8 mouse cellular contexts compared by ENCODE assay signal in genomic region chr5:143434421-143434820, GRCm38 (mm10). TPM values are rescaled to one million over a fixed set of nuclear protein-coding genes. Genes with fewer than 3 reads are reported as not detected.
A peak's percentile ranks its signal among the peaks of the same experiment; 100 is the strongest.
DNase-seq lines count a peak whose midpoint lies in the region; ATAC-seq and TF ChIP-seq lines count a peak whose summit lies in the region.

No protein-coding gene starts in this region.

- no peaks in the 10 kb centered on the region for H3K36me3 ChIP-seq in forebrain, embryonic 14.5 days (ENCODE audit: control insufficient read depth, insufficient read depth, low read length)
- no peaks in the 10 kb centered on the region for H3K36me3 ChIP-seq in forebrain, embryonic 15.5 days
- H3K36me3 ChIP-seq in E14TG2a.4 (ENCODE audit: insufficient read depth, low read length) = no peaks in the 10 kb centered on the region
- H3K36me3 ChIP-seq in lung, postnatal 0 days (ENCODE audit: insufficient read depth, low read length) = no peaks in the 10 kb centered on the region

- no peak overlapping the region for H3K9ac ChIP-seq in forebrain, embryonic 14.5 days (ENCODE audit: low read length)
- no peak overlapping the region for H3K9ac ChIP-seq in forebrain, embryonic 15.5 days (replicated peaks)
- H3K9ac ChIP-seq in lung, postnatal 0 days (replicated peaks; ENCODE audit: low read depth) = no peak overlapping the region

- no peak for TF ChIP-seq EP300 in lung, postnatal 0 days (IDR thresholded peaks at IDR 0.05)

- no peak overlapping the region for H3K4me3 ChIP-seq in forebrain, embryonic 14.5 days (ENCODE audit: low read depth, low read length)
- H3K4me3 ChIP-seq in forebrain, embryonic 15.5 days = no peak overlapping the region
- no peak overlapping the region for H3K4me3 ChIP-seq in E14TG2a.4 (replicated peaks; ENCODE audit: low read length)
- H3K4me3 ChIP-seq in gastrocnemius, adult 2 months = no peak overlapping the region
- H3K4me3 ChIP-seq in lung, postnatal 0 days (ENCODE audit: low read depth, low read length) = no peak overlapping the region

- peak; percentile 39 for DNase-seq in forebrain, embryonic 14.5 days (ENCODE audit: low spot score)
- peak; percentile 69 for DNase-seq in c-Kit-positive CD71-negative TER-119-negative erythroid progenitor cells, embryonic 14.5 days (ENCODE audit: low read depth)
- DNase-seq in gastrocnemius, adult 2 months = peak; percentile 77
- peak; percentile 68 to 87 for DNase-seq in kidney, postnatal 36 days
- DNase-seq in lung, postnatal 0 days (ENCODE audit: low spot score) = peak; percentile 58
- peak; percentile 56 to 77 for DNase-seq in spleen, adult 18-20 months

- H3K27ac ChIP-seq in forebrain, embryonic 14.5 days (ENCODE audit: low read depth, low read length) = no peak overlapping the region
- H3K27ac ChIP-seq in forebrain, embryonic 15.5 days (replicated peaks) = no peak overlapping the region
- no peak overlapping the region for H3K27ac ChIP-seq in gastrocnemius, adult 2 months
- no peak overlapping the region for H3K27ac ChIP-seq in lung, postnatal 0 days (ENCODE audit: low read length)

- no peaks in the 10 kb centered on the region for H3K4me1 ChIP-seq in forebrain, embryonic 14.5 days (ENCODE audit: control insufficient read depth, insufficient read depth, low read length)
- no peaks in the 10 kb centered on the region for H3K4me1 ChIP-seq in forebrain, embryonic 15.5 days
- H3K4me1 ChIP-seq in E14TG2a.4 (replicated peaks; ENCODE audit: low read depth, low read length) = peaks cover 6% of the 10 kb centered on the region; the same call in 1 of the 2 replicates
- H3K4me1 ChIP-seq in lung, postnatal 0 days (ENCODE audit: insufficient read depth, low read depth, low read length) = no peaks in the 10 kb centered on the region

- TF ChIP-seq CTCF in E14TG2a.4 (conservative IDR thresholded peaks at IDR 0.05; ENCODE audit: low read length) = peak; percentile 70
- TF ChIP-seq CTCF in gastrocnemius, adult 2 months (IDR thresholded peaks at IDR 0.05) = peak; percentile 70
- TF ChIP-seq CTCF in lung, postnatal 0 days (IDR thresholded peaks at IDR 0.05) = peak; percentile 87

- 12% methylated on average over 4 of the region's 4 CpGs for WGBS in forebrain, embryonic 14.5 days
- 5% methylated on average over 4 of the region's 4 CpGs for WGBS in forebrain, embryonic 15.5 days
- 3% methylated on average over 4 of the region's 4 CpGs for WGBS in lung, postnatal 0 days

- H3K4me2 ChIP-seq in forebrain, embryonic 14.5 days (ENCODE audit: low read length) = no peak overlapping the region
- no peak overlapping the region for H3K4me2 ChIP-seq in forebrain, embryonic 15.5 days (replicated peaks)
- H3K4me2 ChIP-seq in lung, postnatal 0 days (replicated peaks; ENCODE audit: low read depth, low read length) = no peak overlapping the region

- ATAC-seq in forebrain, embryonic 14.5 days = no peak
- ATAC-seq in forebrain, embryonic 15.5 days (replicated peaks) = no peak
- no peak; the same call in 1 of the 2 replicates for ATAC-seq in lung, postnatal 0 days

- intact Hi-C loops in gastrocnemius, adult 2 months (cut with DNase I) = no loop called here

- H3K9me3 ChIP-seq in forebrain, embryonic 14.5 days (replicated peaks; ENCODE audit: control insufficient read depth, low read length) = no peaks in the 10 kb centered on the region
- no peaks in the 10 kb centered on the region for H3K9me3 ChIP-seq in forebrain, embryonic 15.5 days
- no peaks in the 10 kb centered on the region for H3K9me3 ChIP-seq in E14TG2a.4 (ENCODE audit: low read length)
- no peaks in the 10 kb centered on the region for H3K9me3 ChIP-seq in lung, postnatal 0 days (ENCODE audit: low read length)

- no peaks in the 10 kb centered on the region for H3K27me3 ChIP-seq in forebrain, embryonic 14.5 days (replicated peaks; ENCODE audit: control insufficient read depth, insufficient read depth, low read length)
- no peaks in the 10 kb centered on the region for H3K27me3 ChIP-seq in forebrain, embryonic 15.5 days
- no peaks in the 10 kb centered on the region for H3K27me3 ChIP-seq in E14TG2a.4 (ENCODE audit: insufficient read depth, low read length)
- no peaks in the 10 kb centered on the region for H3K27me3 ChIP-seq in lung, postnatal 0 days (replicated peaks; ENCODE audit: insufficient read depth, low read length)

RNA-seq across cellular contexts. Expression of gene Daglb, which starts 30.0 kb away (rescaled TPM):
- 9.7 and 11.2 TPM in 2 replicates for polyA plus RNA-seq in forebrain, embryonic 14.5 days (2014; fragmentation: Nextera tagmentation; extraction: Ambion mirVana)
- 16.2 and 16.5 TPM in 2 replicates for polyA plus RNA-seq in forebrain, embryonic 15.5 days (2015; fragmentation: Nextera tagmentation; extraction: Ambion mirVana)
- total RNA-seq in gastrocnemius, adult 2 months (2021) = 1 to 10 TPM; 8.0 to 10.0 TPM
- 5.9 and 6.0 TPM in 2 replicates for polyA plus RNA-seq in lung, postnatal 0 days (2015; fragmentation: Nextera tagmentation; extraction: Ambion mirVana)

RNA-seq across cellular contexts. Expression of gene Kdelr2, which starts 30.8 kb away (rescaled TPM):
- 137 and 144 TPM in 2 replicates for polyA plus RNA-seq in forebrain, embryonic 14.5 days (2014; fragmentation: Nextera tagmentation; extraction: Ambion mirVana)
- 117 and 128 TPM in 2 replicates for polyA plus RNA-seq in forebrain, embryonic 15.5 days (2015; fragmentation: Nextera tagmentation; extraction: Ambion mirVana)
- 10 to 100 TPM; 33.1 to 37.6 TPM for total RNA-seq in gastrocnemius, adult 2 months (2021)
- polyA plus RNA-seq in lung, postnatal 0 days (2015; fragmentation: Nextera tagmentation; extraction: Ambion mirVana) = 233 and 242 TPM in 2 replicates
